Mouse (Mus musculus): ENCODE data around the gene Gm28919. TPM values are rescaled to one million over a fixed set of nuclear protein-coding genes. Genes with fewer than 3 reads are reported as not detected.
"Not testable (repeated sequence)": the region's sequence is repeated elsewhere in the genome, so short reads cannot be mapped to it uniquely, and the experiment has no call there.

The Gm28919 gene
- total RNA-seq (2012; rRNA removed) (not detected in 2 replicates), total RNA-seq (2014; rRNA removed) (not detected in 2 replicates), polyA plus RNA-seq (2012; ENCODE audit: insufficient read length, low read depth) (not detected in 2 replicates)

- DNase-seq (ENCODE audit: extremely low read depth); H3K79me2 ChIP-seq (replicated peaks; ENCODE audit: control insufficient read depth, extremely low read depth, insufficient read depth, poor library complexity, severe bottlenecking); H3K9me3 ChIP-seq (replicated peaks; ENCODE audit: low read length); H3K4me1 ChIP-seq (ENCODE audit: control insufficient read depth in 1 of 2, insufficient read depth in 2 of 2); H3K4me3 ChIP-seq (replicated peaks in 1 of 3; ENCODE audit: low read depth in 2 of 3, low read length in 2 of 3, poor library complexity in 1 of 3); H3K27ac ChIP-seq (ENCODE audit: insufficient read depth, low read depth); H3K27me3 ChIP-seq (replicated peaks); H3K9ac ChIP-seq (ENCODE audit: insufficient read depth, low read depth); dilution Hi-C loops (cut with MboI; ENCODE audit: extremely low pct_ligation_motif_present, extremely low pct_unique_long_range_greater_than_20kb, low sequenced_read_pairs); in situ Hi-C loops (cut with MboI; ENCODE audit: low pct_ligation_motif_present, low pct_unique_long_range_greater_than_20kb, low sequenced_read_pairs); H3K4me2 ChIP-seq (ENCODE audit: insufficient read depth, low read depth, poor library complexity, severe bottlenecking); H3K36me3 ChIP-seq (replicated peaks in 1 of 2; ENCODE audit: control insufficient read depth in 1 of 2, insufficient read depth in 1 of 2, low read length in 1 of 2): not testable (repeated sequence)
Measured at GRCm38 (mm10) chrY:6583246-6583645, at the start of gene Gm28919. Gene Gm28919 (plus strand): TSS chrY:6583546.

Other genes starting within 250 kb of the Gm28919 start
- gene Gm21719, start 99.3 kb downstream of the Gm28919 start, total RNA-seq (2012; rRNA removed) = not detected in 2 replicates
- gene Gm21719, start 99.3 kb downstream of the Gm28919 start, total RNA-seq (2014; rRNA removed) = not detected in 2 replicates
- gene Gm21719, start 99.3 kb downstream of the Gm28919 start, polyA plus RNA-seq (2012; ENCODE audit: insufficient read length, low read depth) = not detected in 2 replicates

Data from CH12.LX (cell line).